Mouse (Mus musculus): Measurements from ENCODE around the gene 4933402J07Rik. TPM values are rescaled to one million over a fixed set of nuclear protein-coding genes. Genes with fewer than 3 reads are reported as not detected.

Gene 4933402J07Rik
- polyA plus RNA-seq, 1 experiment from 2014 or later = not detected

DNA sequence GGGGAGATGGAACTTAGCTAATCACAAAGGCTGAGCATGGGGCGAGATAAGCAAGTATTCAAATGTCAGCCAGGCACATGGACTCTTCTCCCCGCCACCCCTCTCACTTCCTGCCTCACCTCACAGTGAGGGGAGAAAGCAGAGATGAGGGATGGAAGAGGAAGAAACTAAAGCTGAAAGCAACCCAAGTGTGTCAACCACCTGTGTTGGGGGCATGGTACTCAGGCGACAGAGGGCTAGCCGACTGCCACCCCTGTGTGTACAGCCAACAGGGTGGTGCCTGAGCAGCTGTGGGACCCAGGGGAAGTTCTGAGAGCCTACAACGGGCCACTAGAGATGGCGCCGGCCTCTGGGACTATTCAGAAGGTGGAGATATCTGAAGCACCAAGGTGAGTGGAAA, 68.1 kb downstream of the 4933402J07Rik start:
- no peaks in the 10 kb centered on the region for H3K36me3 ChIP-seq (ENCODE audit: control insufficient read depth, insufficient read depth, low read length)
- H3K4me3 ChIP-seq (ENCODE audit: low read depth, low read length) = no peak overlapping the region
- H3K27ac ChIP-seq (ENCODE audit: low read length) = no peak overlapping the region
- no peak for ATAC-seq (ENCODE audit: insufficient number of reproducible peaks, insufficient read depth, low FRiP score, low read depth)
- H3K4me1 ChIP-seq (ENCODE audit: control insufficient read depth, insufficient read depth, low read length) = no peaks in the 10 kb centered on the region
- WGBS = 80% methylated on average over 7 of the region's 7 CpGs
- H3K27me3 ChIP-seq (ENCODE audit: control insufficient read depth, insufficient read depth, low read length) = no peaks in the 10 kb centered on the region
- H3K9me3 ChIP-seq (ENCODE audit: control insufficient read depth, low read depth, low read length) = no peaks in the 10 kb centered on the region
- H3K9ac ChIP-seq (replicated peaks; ENCODE audit: low read depth, low read length) = no peak overlapping the region
- no peak overlapping the region for H3K4me2 ChIP-seq (replicated peaks; ENCODE audit: low read depth, low read length)

DNA sequence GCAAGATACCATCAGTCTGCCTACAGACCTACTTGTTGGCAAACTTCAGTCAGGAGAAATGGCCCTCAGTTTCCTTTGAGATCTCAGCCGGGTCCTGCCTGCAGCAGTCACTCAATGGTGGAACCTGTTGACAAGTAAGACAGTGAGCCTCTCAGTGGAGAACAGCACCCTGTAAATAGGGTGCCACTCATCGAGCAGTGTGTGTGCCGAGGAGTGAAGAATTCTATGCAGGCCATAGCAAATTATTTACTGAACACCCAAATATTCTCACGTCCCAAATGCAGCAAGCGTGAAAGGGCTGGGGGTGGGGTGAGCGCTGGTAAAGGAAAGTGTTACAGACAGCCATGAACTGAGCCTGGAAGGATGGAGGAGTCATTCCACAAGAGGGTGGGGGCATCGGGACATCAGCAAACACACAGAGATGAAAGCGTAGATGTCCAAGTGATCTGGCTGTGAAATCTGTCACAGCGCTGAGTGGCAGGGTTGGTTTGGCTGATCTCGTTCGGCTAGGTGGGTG, 72.6 kb downstream of the 4933402J07Rik start:
- Histone ChIP-seq H3K9ac (replicated peaks; ENCODE audit: low read depth, low read length) (no peak overlapping the region), H3K27ac (ENCODE audit: low read length) (no peak overlapping the region), H3K9me3 (ENCODE audit: control insufficient read depth, low read depth, low read length) (no peaks in the 10 kb centered on the region), H3K27me3 (ENCODE audit: control insufficient read depth, insufficient read depth, low read length) (no peaks in the 10 kb centered on the region), H3K4me3 (ENCODE audit: low read depth, low read length) (no peak overlapping the region), H3K4me2 (replicated peaks; ENCODE audit: low read depth, low read length) (no peak overlapping the region), H3K36me3 (ENCODE audit: control insufficient read depth, insufficient read depth, low read length) (no peaks in the 10 kb centered on the region), H3K4me1 (ENCODE audit: control insufficient read depth, insufficient read depth, low read length) (no peaks in the 10 kb centered on the region)
- 66% methylated on average over 11 of the region's 11 CpGs for WGBS
- no peak for ATAC-seq (ENCODE audit: insufficient number of reproducible peaks, insufficient read depth, low FRiP score, low read depth)

Other genes with a start within 250 kb of the 4933402J07Rik start
- 0.26 and 0.49 TPM in 2 replicates for gene Cbln1, start 91.2 kb upstream of the 4933402J07Rik start, polyA plus RNA-seq (2014; fragmentation: Nextera tagmentation; extraction: Ambion mirVana)